Mouse (Mus musculus) heart, embryonic 16.5 days (tissue): ENCODE data around the gene 4931409K22Rik. TPM values are rescaled to one million over a fixed set of nuclear protein-coding genes. Genes with fewer than 3 reads are reported as not detected.

Source experiments
- ATAC-seq: fragments of 200-750 bp; cut with Nextera tagmentation; replicated peaks from 2 replicates; pipeline ENCODE4 v1.8.0; 2017; ENCODE audit warnings: moderate number of reproducible peaks; ENCODE audit not compliant: insufficient read depth, low FRiP score; ENCODE audit errors: extremely low read depth
- H3K27ac ChIP-seq: fragments of 300-500 bp; sonication (generic); 2 replicates; pipeline ENCODE4 v1.5.1; 2014; ENCODE audit warnings: mild to moderate bottlenecking, low read length, control low read depth, moderate library complexity
- H3K27me3 ChIP-seq: fragments of 300-500 bp; sonication (generic); 2 replicates; pipeline ENCODE4 v1.6.1; 2014; ENCODE audit warnings: low read length, mixed read lengths; ENCODE audit not compliant: control insufficient read depth, insufficient read depth
- H3K36me3 ChIP-seq: fragments of 300-500 bp; sonication (generic); 2 replicates; pipeline ENCODE4 v1.6.1; 2014; ENCODE audit not compliant: control insufficient read depth, insufficient read depth
- H3K4me1 ChIP-seq: fragments of 300-500 bp; sonication (generic); 2 replicates; pipeline ENCODE4 v1.6.1; 2014; ENCODE audit warnings: low read length, mixed read lengths; ENCODE audit not compliant: control insufficient read depth, insufficient read depth
- H3K4me2 ChIP-seq: fragments of 300-500 bp; sonication (generic); 2 replicates; pipeline ENCODE4 v1.6.1; 2014; ENCODE audit warnings: low read depth, mild to moderate bottlenecking, control low read depth, low read length
- H3K4me3 ChIP-seq: fragments of 300-500 bp; sonication (generic); 2 replicates; pipeline ENCODE4 v1.5.1; 2014; ENCODE audit warnings: mild to moderate bottlenecking, control low read depth, low read length
- H3K9ac ChIP-seq: fragments of 300-500 bp; sonication (generic); 2 replicates; pipeline ENCODE4 v1.6.1; 2014; ENCODE audit warnings: low read length, control low read depth
- H3K9me3 ChIP-seq: fragments of 300-500 bp; sonication (generic); replicated peaks from 2 replicates; pipeline ENCODE4 v1.6.1; 2016; ENCODE audit warnings: low read length; ENCODE audit not compliant: control insufficient read depth
- WGBS: fragments of 180-500 bp; shearing (Covaris S2); extraction: QIAGEN DNeasy Blood & Tissue Kit; methylation state at CpG from one replicate; pipeline ENCODE4 v1.1.7; 2014; 5-methylcytosine and 5-hydroxymethylcytosine counted together
- polyA plus RNA-seq: library from polyadenylated mRNA; unstranded; fragments of >200 nt; fragmentation: Nextera tagmentation; extraction: Ambion mirVana; gene quantifications from 2 replicates; pipeline ENCODE4 v1.2.1, GENCODE M21; 2015

4931409K22Rik gene
- polyA plus RNA-seq, 1 experiment from 2014 or later = not detected

DNA sequence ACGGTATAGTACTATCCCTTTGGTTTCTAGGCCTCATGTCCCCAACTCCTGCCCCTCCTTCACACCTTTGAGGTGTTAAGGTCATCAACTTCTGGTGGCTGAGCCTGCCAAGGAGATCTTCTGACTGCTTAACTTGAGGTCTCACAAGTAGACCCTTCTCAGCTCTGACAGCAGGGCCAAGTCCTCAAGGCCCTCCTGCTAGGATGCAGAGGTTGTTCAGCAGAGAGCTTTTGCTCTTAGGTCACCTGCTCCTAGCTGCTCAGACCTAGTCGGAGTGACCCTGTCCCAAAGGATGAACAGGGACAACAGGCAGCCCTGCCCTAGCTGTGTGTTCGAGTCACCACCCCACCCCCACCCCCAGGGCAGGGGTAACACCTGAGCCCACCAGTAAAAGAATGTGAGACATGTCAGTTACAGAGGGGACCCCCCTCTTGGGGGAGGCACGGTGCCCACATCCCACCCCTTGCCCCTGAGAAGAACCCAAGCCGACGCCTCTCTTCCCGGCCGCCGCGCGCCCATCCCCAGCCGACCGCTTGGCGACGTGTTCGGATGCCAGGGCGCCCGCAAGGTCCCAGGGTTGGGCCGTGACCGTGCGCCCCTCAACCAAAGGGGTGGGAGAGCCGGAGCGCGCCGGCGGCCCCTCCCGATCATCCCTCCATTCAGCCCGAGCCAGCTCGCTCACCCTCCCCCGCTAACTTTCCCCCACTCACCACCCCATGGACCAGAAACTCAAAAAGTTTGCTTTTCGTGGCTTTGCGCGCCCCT, 44.6 kb upstream of the 4931409K22Rik start:
- H3K4me3 ChIP-seq = peak overlapping the region; percentile 79
- peaks cover 51% of the 10 kb centered on the region for H3K4me1 ChIP-seq
- H3K9me3 ChIP-seq = no peaks in the 10 kb centered on the region
- peak overlapping the region; percentile 64 for H3K4me2 ChIP-seq
- peak overlapping the region; percentile 91 for H3K9ac ChIP-seq
- H3K27me3 ChIP-seq = 0 out of 2 replicates have a peak, but pooled peaks cover 2% of the 10 kb centered on the region
- peak; percentile 5; the same call in 1 of the 2 replicates for ATAC-seq
- WGBS = 2% methylated on average over 23 of the region's 33 CpGs
- no peaks in the 10 kb centered on the region for H3K36me3 ChIP-seq
- peak overlapping the region; percentile 99 for H3K27ac ChIP-seq

DNA sequence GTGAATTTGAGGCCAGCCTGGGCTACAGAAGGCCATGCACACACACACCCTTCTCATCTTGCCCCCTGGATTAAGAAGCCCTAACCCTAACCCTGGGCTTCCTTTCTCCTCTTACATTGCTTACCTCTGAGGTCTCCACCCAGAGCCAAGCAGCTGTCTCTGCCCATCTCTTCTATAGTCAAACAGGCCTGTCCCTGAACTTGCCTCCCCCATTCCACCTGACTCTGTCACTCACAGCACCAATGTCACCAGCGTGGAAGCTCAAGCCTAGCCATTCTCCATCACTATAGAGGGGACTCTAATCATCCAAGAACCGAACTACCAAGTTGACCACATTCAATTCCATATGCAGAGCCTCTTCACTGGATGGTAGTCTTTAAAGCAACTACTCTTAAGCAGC, 43.6 kb upstream of the 4931409K22Rik start:
- peak overlapping the region; percentile 91 for H3K9ac ChIP-seq
- 0 out of 2 replicates have a peak, but pooled peaks cover 2% of the 10 kb centered on the region for H3K27me3 ChIP-seq

DNA sequence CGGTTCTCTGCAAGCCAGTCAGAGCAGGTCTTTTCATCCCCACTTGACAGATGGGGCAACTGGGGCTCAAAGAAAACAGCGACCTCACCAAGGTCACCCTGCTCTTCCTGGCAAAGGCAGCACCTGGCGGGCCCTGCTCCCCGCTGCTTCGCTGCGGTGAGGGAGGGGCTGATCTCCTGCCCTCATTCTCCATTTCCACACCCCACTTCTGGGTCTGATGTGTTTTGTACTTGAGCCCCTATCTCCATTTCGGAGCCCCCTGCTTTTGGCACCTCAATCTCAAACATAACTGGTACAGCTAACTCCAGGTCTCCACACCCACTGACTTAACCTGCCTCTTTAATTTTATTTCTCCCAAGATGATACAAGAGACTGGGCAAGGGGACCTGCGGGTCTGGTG, 42.5 kb upstream of the 4931409K22Rik start:
- no peak overlapping the region for H3K27ac ChIP-seq
- H3K36me3 ChIP-seq = peaks cover 18% of the 10 kb centered on the region
- no peak for ATAC-seq
- WGBS = 15% methylated on average over 8 of the region's 8 CpGs
- H3K4me2 ChIP-seq = peak overlapping the region; percentile 93
- peaks cover 44% of the 10 kb centered on the region for H3K4me1 ChIP-seq
- H3K9ac ChIP-seq = peak overlapping the region; percentile 80
- H3K27me3 ChIP-seq = 0 out of 2 replicates have a peak, but pooled peaks cover 2% of the 10 kb centered on the region
- peak overlapping the region; percentile 59 for H3K4me3 ChIP-seq
- H3K9me3 ChIP-seq = no peaks in the 10 kb centered on the region

More for the DNA sequence above, 43.6 kb upstream of the 4931409K22Rik start:
- Histone ChIP-seq H3K9me3 (no peaks in the 10 kb centered on the region), H3K4me2 (peak overlapping the region; percentile 64), H3K4me1 (peaks cover 46% of the 10 kb centered on the region), H3K4me3 (peak overlapping the region; percentile 79), H3K27ac (peak overlapping the region; percentile 99), H3K36me3 (peaks cover 7% of the 10 kb centered on the region; the same call in 1 of the 2 replicates)
- ATAC-seq = no peak
- WGBS = 40% methylated on average over 2 of the region's 2 CpGs

GRCm38 (mm10) chr5:24598570-24599006, 42.0 kb upstream of the 4931409K22Rik start:
- WGBS = 0% methylated on average over 41 of the region's 41 CpGs
- Histone ChIP-seq H3K27ac (peak overlapping the region; percentile 27; the same call in 1 of the 2 replicates), H3K4me2 (peak overlapping the region; percentile 93), H3K4me3 (peak overlapping the region; percentile 59), H3K4me1 (peaks cover 38% of the 10 kb centered on the region), H3K27me3 (0 out of 2 replicates have a peak, but pooled peaks cover 2% of the 10 kb centered on the region), H3K9me3 (no peaks in the 10 kb centered on the region), H3K36me3 (peaks cover 24% of the 10 kb centered on the region), H3K9ac (peak overlapping the region; percentile 80)
- ATAC-seq = no peak

- H3K36me3 ChIP-seq = peaks cover 29% of the 10 kb centered on the region
- H3K4me2 ChIP-seq = peak overlapping the region; percentile 93
- peaks cover 33% of the 10 kb centered on the region for H3K4me1 ChIP-seq
- H3K27me3 ChIP-seq = 0 out of 2 replicates have a peak, but pooled peaks cover 2% of the 10 kb centered on the region
- H3K9me3 ChIP-seq = no peaks in the 10 kb centered on the region
- peak overlapping the region; percentile 27; the same call in 1 of the 2 replicates for H3K27ac ChIP-seq
- peak overlapping the region; percentile 59 for H3K4me3 ChIP-seq
- WGBS = 30% methylated on average over 15 of the region's 15 CpGs
- peak overlapping the region; percentile 80 for H3K9ac ChIP-seq
- no peak for ATAC-seq
Observed at GRCm38 (mm10) chr5:24597901-24598569, 41.4 kb upstream of the 4931409K22Rik start.

GRCm38 (mm10) chr5:24597221-24597728, 40.7 kb upstream of the 4931409K22Rik start:
- Histone ChIP-seq H3K27ac (no peak overlapping the region), H3K36me3 (peaks cover 35% of the 10 kb centered on the region), H3K27me3 (0 out of 2 replicates have a peak, but pooled peaks cover 2% of the 10 kb centered on the region), H3K4me2 (no peak overlapping the region), H3K9me3 (no peaks in the 10 kb centered on the region), H3K9ac (no peak overlapping the region), H3K4me1 (peaks cover 33% of the 10 kb centered on the region), H3K4me3 (no peak overlapping the region)
- ATAC-seq = no peak
- 83% methylated on average over 2 of the region's 2 CpGs for WGBS

DNA sequence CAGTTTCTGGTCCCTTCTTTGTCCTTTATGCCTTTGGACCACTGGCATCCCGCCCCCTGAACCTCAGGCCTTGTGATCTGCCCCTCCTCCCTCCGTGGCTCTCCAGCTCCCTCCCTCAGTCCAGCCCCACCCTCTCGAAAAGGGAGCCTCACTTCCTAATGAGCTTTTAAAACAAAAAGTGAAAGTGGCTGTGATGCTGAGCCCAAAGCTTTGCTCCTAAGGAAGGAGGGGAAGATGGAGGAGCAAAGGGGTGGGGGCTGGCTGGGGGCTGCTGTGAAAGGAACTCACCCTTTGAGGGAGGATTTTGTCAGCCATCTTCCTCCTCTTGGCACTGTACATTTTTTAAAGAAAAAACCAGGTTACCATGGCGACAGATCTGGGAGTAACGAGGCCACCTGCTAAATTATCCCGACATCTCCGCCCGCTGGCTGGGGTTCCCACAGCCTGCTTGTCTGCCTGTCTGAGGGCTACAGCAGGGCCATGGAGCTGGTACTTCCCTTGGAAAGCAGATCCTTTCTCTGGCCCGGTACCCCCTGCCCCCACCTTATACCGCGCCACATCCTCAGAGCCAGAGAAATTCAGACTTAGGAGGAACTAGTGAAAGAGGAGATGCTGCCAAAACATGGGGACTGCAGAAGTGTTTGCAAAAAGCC, 40.0 kb upstream of the 4931409K22Rik start:
- no peak for ATAC-seq
- Histone ChIP-seq H3K27ac (no peak overlapping the region), H3K9me3 (no peaks in the 10 kb centered on the region), H3K4me2 (no peak overlapping the region), H3K27me3 (0 out of 2 replicates have a peak, but pooled peaks cover 2% of the 10 kb centered on the region), H3K9ac (no peak overlapping the region), H3K4me3 (no peak overlapping the region), H3K36me3 (peaks cover 39% of the 10 kb centered on the region), H3K4me1 (peaks cover 34% of the 10 kb centered on the region)
- 53% methylated on average over 11 of the region's 11 CpGs for WGBS

DNA sequence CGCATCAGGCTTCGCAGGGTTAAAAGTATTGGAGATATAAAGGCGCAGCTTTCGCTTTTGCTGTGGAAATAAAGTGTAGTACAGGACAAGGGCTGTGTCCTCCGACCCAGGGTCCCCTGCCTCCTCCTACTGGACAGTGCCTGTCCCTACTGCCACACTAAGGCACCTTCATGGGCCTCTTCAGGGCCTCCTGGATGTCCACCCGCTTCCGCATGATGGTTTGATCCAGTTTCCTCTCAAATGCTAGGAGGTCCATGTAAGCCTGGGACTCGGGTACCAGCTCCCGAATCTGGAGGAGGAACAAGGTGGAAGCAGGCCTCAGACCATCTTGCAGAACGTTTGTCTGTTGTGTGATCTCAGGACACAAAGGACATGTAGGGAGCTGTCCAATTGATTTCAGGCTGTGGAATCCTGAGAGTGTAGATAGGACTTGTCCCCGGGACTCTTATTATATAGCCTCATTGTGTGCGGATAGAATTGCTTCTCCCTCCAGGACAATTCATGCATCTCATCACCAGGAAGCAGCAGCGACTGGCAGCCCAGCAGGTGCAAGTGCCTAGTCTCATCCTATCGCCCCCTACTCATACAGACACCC, 39.3 kb upstream of the 4931409K22Rik start:
- peaks cover 44% of the 10 kb centered on the region for H3K36me3 ChIP-seq
- no peak overlapping the region for H3K4me2 ChIP-seq
- H3K9ac ChIP-seq = no peak overlapping the region
- peaks cover 38% of the 10 kb centered on the region for H3K4me1 ChIP-seq
- no peak for ATAC-seq
- no peak overlapping the region for H3K4me3 ChIP-seq
- no peak overlapping the region for H3K27ac ChIP-seq
- H3K9me3 ChIP-seq = no peaks in the 10 kb centered on the region
- WGBS = 82% methylated on average over 14 of the region's 14 CpGs
- 0 out of 2 replicates have a peak, but pooled peaks cover 2% of the 10 kb centered on the region for H3K27me3 ChIP-seq
